Mouse (Mus musculus) myocyte (in vitro differentiated cells): Measurements from ENCODE around the gene Cmtm4. TPM values are rescaled to one million over a fixed set of nuclear protein-coding genes. Genes with fewer than 3 reads are reported as not detected.

Experiments used
- H3K27me3 ChIP-seq: one replicate; pipeline ENCODE4 v1.6.1; 2011; ENCODE audit not compliant: control insufficient read depth, insufficient read depth, insufficient read length
- H3K36me3 ChIP-seq: one replicate; pipeline ENCODE4 v1.6.1; 2011; ENCODE audit not compliant: control insufficient read depth, insufficient read depth
- H3K4me2 ChIP-seq: one replicate; pipeline ENCODE4 v1.6.1; 2011; ENCODE audit warnings: low read depth, control low read depth
- H3K4me3 ChIP-seq: one replicate; pipeline ENCODE4 v1.5.1; 2011; ENCODE audit warnings: mild to moderate bottlenecking, control low read depth, moderate library complexity
- H3K79me2 ChIP-seq: one replicate; pipeline ENCODE4 v1.6.1; 2011; ENCODE audit not compliant: control insufficient read depth, insufficient read depth
- H3ac ChIP-seq: one replicate; pipeline ENCODE4 v1.6.1; 2011; ENCODE audit not compliant: control insufficient read depth, insufficient read length
- CEBPB ChIP-seq: IDR thresholded peaks from 2 replicates; pipeline ENCODE4 v1.6.1; 2011; ENCODE audit warnings: mild to moderate bottlenecking, moderate library complexity; ENCODE audit not compliant: poor library complexity, insufficient read depth, severe bottlenecking
- E2F4 ChIP-seq: IDR thresholded peaks from one replicate; pipeline ENCODE4 v1.6.1; 2011; ENCODE audit warnings: mild to moderate bottlenecking, control low read depth, moderate library complexity; ENCODE audit not compliant: insufficient read depth
- MAX ChIP-seq: IDR thresholded peaks from one replicate; pipeline ENCODE4 v1.6.1; 2011; ENCODE audit warnings: low read depth, mild to moderate bottlenecking, control low read depth
- MYOD1 ChIP-seq, 3 experiments: IDR thresholded peaks; one replicate each; pipeline ENCODE4 v1.6.1; 2011; ENCODE audit warnings: control low read depth in 2 of 3, low read depth in 2 of 3, mild to moderate bottlenecking in 2 of 3, moderate library complexity in 1 of 3; ENCODE audit not compliant: insufficient read length in 2 of 3, control insufficient read depth in 1 of 3
- MYOG ChIP-seq, 3 experiments: IDR thresholded peaks; one replicate each; pipeline ENCODE4 v1.6.1; 2011; ENCODE audit warnings: control low read depth in 2 of 3, low read depth in 2 of 3, mild to moderate bottlenecking in 2 of 3; ENCODE audit not compliant: insufficient read length in 2 of 3, control insufficient read depth in 1 of 3, insufficient read depth in 1 of 3
- POLR2A ChIP-seq: IDR thresholded peaks from one replicate; pipeline ENCODE4 v1.6.1; 2011; ENCODE audit warnings: low read depth, mild to moderate bottlenecking, control low read depth, moderate library complexity; ENCODE audit not compliant: insufficient read length
- POLR2AphosphoS2 ChIP-seq: IDR thresholded peaks from one replicate; pipeline ENCODE4 v1.6.1; 2011; ENCODE audit warnings: low read depth, control low read depth; ENCODE audit not compliant: insufficient read length
- REST ChIP-seq: IDR thresholded peaks from one replicate; pipeline ENCODE4 v1.6.1; 2011; ENCODE audit warnings: mild to moderate bottlenecking, control low read depth, moderate library complexity; ENCODE audit not compliant: insufficient read depth, insufficient read length
- SRF ChIP-seq: IDR thresholded peaks from one replicate; pipeline ENCODE4 v1.6.1; 2011; ENCODE audit warnings: low read depth; ENCODE audit not compliant: control insufficient read depth, insufficient read length
- TCF12 ChIP-seq: IDR thresholded peaks from one replicate; pipeline ENCODE4 v1.6.1; 2011; ENCODE audit warnings: mild to moderate bottlenecking, control low read depth; ENCODE audit not compliant: poor library complexity, insufficient read depth, severe bottlenecking
- TCF3 ChIP-seq: IDR thresholded peaks from one replicate; pipeline ENCODE4 v1.6.1; 2011; ENCODE audit warnings: low read depth, control low read depth; ENCODE audit not compliant: insufficient read length
- USF1 ChIP-seq: IDR thresholded peaks from one replicate; pipeline ENCODE4 v1.6.1; 2011; ENCODE audit warnings: low read depth, mild to moderate bottlenecking, control low read depth, moderate library complexity
- polyA plus RNA-seq: library from polyadenylated mRNA; unstranded; fragments of >200 nt; fragmentation: generic; extraction: Trizol; gene quantifications from one replicate; pipeline ENCODE4 v1.2.1, GENCODE M21; 2012; ENCODE audit warnings: missing spikeins

The Cmtm4 gene
- polyA plus RNA-seq, 1 experiment: 5.5 TPM

DNA sequence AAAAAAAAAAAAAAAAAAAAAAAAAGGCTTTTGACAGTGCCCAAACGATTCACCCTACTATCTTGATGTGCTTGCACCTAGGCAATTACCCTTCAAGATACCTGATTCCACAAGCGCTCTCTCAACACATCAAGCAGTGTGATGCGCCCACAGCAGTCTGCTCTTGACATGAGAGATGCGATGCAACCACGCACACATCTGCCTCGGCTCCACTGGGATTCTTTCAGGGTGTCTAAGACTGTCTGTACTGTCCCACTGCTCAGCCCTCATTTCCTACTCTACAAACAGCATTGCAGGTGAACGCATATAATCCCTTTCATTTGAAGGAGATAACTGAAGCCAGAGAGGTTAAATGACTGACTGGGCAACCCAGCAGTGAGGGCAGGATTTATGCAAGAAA is 46.0 kb upstream of the Cmtm4 start:
- Histone ChIP-seq H3K4me3 (peak overlapping the region; percentile 86), H3K79me2 (peaks cover 43% of the 10 kb centered on the region), H3ac (peak overlapping the region; percentile 92), H3K27me3 (no peaks in the 10 kb centered on the region), H3K4me2 (peak overlapping the region; percentile 89), H3K36me3 (peaks cover 43% of the 10 kb centered on the region)
- TF ChIP-seq SRF (no peak), USF1 (no peak)

DNA sequence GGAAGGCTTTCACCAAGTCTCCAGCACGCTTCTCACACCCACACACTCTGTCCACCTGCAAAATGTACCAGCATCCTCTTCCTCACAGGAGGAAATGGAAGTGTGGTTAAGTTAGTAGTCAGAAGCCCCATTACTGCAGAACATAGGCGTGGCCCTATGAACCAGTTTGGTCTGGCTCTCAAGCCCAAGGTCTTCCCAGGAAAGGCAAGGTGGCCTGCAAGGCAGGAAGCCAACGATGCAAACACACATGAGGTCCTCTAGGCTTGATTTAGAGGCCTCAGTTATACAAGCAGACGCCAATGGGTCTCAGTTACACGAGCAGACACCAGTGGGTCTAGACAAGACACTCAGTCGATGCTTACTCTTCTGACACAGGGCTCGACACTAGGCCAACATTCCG is 43.9 kb upstream of the Cmtm4 start:
- TF ChIP-seq TCF12 (no peak), POLR2A (no peak), REST (no peak), USF1 (no peak), MYOG (IDR thresholded peaks at IDR 0.05; ENCODE audit: control insufficient read depth in 1 of 3, insufficient read depth in 1 of 3, insufficient read length in 2 of 3, low read depth in 2 of 3) (no peak), CEBPB (no peak), SRF (no peak), E2F4 (no peak), POLR2AphosphoS2 (no peak), TCF3 (no peak), MYOD1 (IDR thresholded peaks at IDR 0.05; ENCODE audit: control insufficient read depth in 1 of 3, insufficient read length in 2 of 3, low read depth in 2 of 3) (no peak), MAX (no peak)
- peaks cover 60% of the 10 kb centered on the region for H3K36me3 ChIP-seq
- H3K4me2 ChIP-seq: no peak overlapping the region
- H3K79me2 ChIP-seq: peaks cover 57% of the 10 kb centered on the region
- no peaks in the 10 kb centered on the region for H3K27me3 ChIP-seq
- no peak overlapping the region for H3K4me3 ChIP-seq
- no peak overlapping the region for H3ac ChIP-seq

DNA sequence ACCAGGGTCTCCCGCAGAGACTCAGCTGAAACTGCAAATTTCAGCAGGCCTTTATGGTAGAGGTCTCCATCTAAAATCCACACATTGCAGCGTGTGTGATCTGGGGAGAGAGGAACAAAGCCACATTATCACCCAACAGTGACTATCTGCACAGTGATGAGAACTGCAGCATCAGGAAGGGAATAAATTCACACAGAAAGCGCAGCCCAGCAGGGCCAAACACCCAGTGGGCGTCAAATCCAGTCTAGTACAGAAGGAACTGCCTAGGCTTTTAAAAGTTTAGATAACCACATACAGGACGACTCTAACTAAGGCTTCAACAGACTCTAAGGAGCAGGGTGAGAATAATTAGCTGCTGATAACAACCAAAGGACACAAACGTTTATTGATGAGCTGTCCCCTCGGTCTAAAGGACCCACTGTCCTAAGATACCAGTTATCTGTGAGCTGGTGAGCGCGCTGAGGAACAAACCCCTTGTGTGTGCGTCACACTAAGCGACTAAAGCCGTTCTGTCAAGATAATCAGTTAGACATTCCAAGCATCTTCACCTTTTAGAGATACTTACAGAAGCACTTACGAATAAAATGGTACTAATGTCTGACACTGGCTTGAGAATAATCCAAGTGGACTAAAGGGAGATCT is 42.0 kb upstream of the Cmtm4 start:
- H3K4me3 ChIP-seq: no peak overlapping the region
- no peak overlapping the region for H3K4me2 ChIP-seq
- no peak overlapping the region for H3ac ChIP-seq
- peaks cover 75% of the 10 kb centered on the region for H3K79me2 ChIP-seq
- no peak for TF ChIP-seq E2F4
- no peak for TF ChIP-seq CEBPB
- no peak for TF ChIP-seq TCF12
- no peak for TF ChIP-seq SRF
- TF ChIP-seq MYOG (IDR thresholded peaks at IDR 0.05; ENCODE audit: control insufficient read depth in 1 of 3, insufficient read depth in 1 of 3, insufficient read length in 2 of 3, low read depth in 2 of 3): no peak
- TF ChIP-seq MYOD1 (IDR thresholded peaks at IDR 0.05; ENCODE audit: control insufficient read depth in 1 of 3, insufficient read length in 2 of 3, low read depth in 2 of 3): no peak
- no peak for TF ChIP-seq USF1
- no peak for TF ChIP-seq MAX
- no peak for TF ChIP-seq POLR2A
- no peak for TF ChIP-seq POLR2AphosphoS2
- TF ChIP-seq TCF3: no peak
- no peak for TF ChIP-seq REST
- H3K27me3 ChIP-seq: no peaks in the 10 kb centered on the region
- peaks cover 75% of the 10 kb centered on the region for H3K36me3 ChIP-seq

DNA sequence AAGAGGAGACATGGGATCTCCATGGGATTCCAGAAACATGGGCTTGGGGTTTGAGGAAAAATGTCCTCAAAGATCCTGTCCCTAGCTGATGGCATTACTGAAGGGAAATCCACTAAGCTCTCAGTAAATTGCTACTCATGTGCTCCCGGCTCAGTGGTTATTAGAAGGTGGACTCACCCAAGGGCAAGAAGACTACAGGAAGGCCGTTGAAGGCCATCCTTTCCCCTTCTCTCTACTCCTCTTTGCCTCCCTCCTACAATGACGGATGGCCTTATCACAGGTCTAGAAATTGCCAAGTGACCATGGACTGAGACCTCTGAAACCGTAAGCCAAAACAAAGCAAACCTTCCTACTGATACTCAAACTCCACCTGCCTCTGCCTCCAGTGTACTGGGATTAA is 41.0 kb upstream of the Cmtm4 start:
- H3K4me2 ChIP-seq: peak overlapping the region; percentile 36
- H3ac ChIP-seq: no peak overlapping the region
- H3K79me2 ChIP-seq: peaks cover 75% of the 10 kb centered on the region
- TF ChIP-seq REST (no peak), TCF12 (no peak)
- H3K27me3 ChIP-seq: no peaks in the 10 kb centered on the region
- H3K36me3 ChIP-seq: peaks cover 81% of the 10 kb centered on the region
- H3K4me3 ChIP-seq: no peak overlapping the region

DNA sequence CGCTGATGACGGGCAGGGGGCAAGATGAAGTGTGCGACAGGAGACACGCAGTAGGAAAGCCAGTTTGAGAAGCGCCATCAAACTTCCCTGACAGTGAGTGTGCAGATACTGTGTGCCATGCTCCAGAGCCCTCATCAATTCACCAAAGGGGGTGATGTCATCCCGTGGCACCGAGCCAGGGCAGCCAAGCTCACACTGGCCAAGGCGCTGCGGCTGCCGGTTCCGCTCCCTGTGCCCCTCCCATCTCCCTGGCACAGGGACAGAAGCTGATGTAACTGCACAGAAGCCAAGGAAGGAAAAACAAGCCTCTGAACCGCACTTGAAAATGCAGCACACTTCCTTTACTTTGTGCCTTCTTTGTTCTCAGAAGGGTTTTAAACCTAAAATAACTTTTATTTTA is 40.4 kb upstream of the Cmtm4 start:
- H3K36me3 ChIP-seq: peaks cover 87% of the 10 kb centered on the region
- TF ChIP-seq POLR2A (peak; percentile 42), TCF3 (no peak), TCF12 (no peak), REST (no peak), SRF (peak; percentile 5), CEBPB (peak; percentile 57), E2F4 (no peak), POLR2AphosphoS2 (peak; percentile 79), MAX (no peak), MYOD1 (IDR thresholded peaks at IDR 0.05; ENCODE audit: control insufficient read depth in 1 of 3, insufficient read length in 2 of 3, low read depth in 2 of 3) (peak in 1 of 3 experiments; percentile 51), MYOG (IDR thresholded peaks at IDR 0.05; ENCODE audit: control insufficient read depth in 1 of 3, insufficient read depth in 1 of 3, insufficient read length in 2 of 3, low read depth in 2 of 3) (peak in 1 of 3 experiments; percentile 67), USF1 (no peak)
- H3K4me2 ChIP-seq: peak overlapping the region; percentile 65
- no peak overlapping the region for H3K4me3 ChIP-seq
- H3K27me3 ChIP-seq: no peaks in the 10 kb centered on the region
- H3K79me2 ChIP-seq: peaks cover 74% of the 10 kb centered on the region
- H3ac ChIP-seq: no peak overlapping the region
